In the genomic region with DNA sequence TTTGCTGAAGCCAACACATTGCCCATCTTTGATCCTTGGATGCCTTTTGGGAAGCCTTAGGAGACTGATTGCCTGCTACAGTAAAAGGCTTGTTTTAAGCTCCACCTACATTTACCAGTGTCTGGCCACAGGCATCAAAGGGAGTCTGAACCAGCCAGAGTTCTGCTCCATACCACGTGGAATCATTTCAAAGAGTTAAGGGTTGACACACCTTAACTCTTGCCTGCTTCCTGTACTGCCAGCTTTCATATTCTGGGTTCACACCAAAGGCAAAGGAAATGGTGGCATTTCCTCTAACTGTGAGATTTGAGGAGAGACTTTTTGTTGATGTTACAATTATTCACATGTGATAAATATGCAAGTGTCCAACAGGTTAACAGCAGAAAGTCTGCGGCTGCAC, we compare ENCODE assay signal across 30 mouse cellular contexts.
DNase-seq lines count a peak whose midpoint lies in the region; ATAC-seq and TF ChIP-seq lines count a peak whose summit lies in the region.
"Had no signal": no experiment of that assay in that cellular context is flagged by ENCODE, and none has a peak within 500 bp of the region (broad histone marks: within the 10 kb centered on the region; RNA-seq: fewer than 3 reads in every experiment).

No protein-coding gene starts in this region.

- TF ChIP-seq CTCF in thymus, adult 2 months (IDR thresholded peaks at IDR 0.05; ENCODE audit: borderline replicate concordance, control insufficient read depth, extremely low read depth, insufficient read depth, low read length, poor library complexity) = no peak
- TF ChIP-seq CTCF in layer of hippocampus, adult 2 months (conservative IDR thresholded peaks at IDR 0.05) = no peak

- WGBS in thymus, adult 2 months = 36% methylated on average over 2 of the region's 2 CpGs

- H3K27me3 ChIP-seq in thymus, adult 2 months (ENCODE audit: control insufficient read depth, insufficient read depth, low read length) = no peaks in the 10 kb centered on the region
- H3K27me3 ChIP-seq: CH12.LX; embryonic facial prominence, embryonic 13.5 days; heart, embryonic 15.5 days; hindbrain, embryonic 13.5 days; kidney, embryonic 15.5 days; limb, embryonic 13.5 days; neural tube, embryonic 15.5 days had no signal

- no peak for TF ChIP-seq POLR2A in thymus, adult 2 months (IDR thresholded peaks at IDR 0.05; ENCODE audit: control insufficient read depth, extremely low read depth, insufficient read depth, low read length, poor library complexity)

- 0 out of 2 replicates have a peak, but pooled peaks cover 7% of the 10 kb centered on the region for H3K4me1 ChIP-seq in thymus, adult 2 months (replicated peaks; ENCODE audit: control insufficient read depth, insufficient read depth, low read length)
- H3K4me1 ChIP-seq: embryonic facial prominence, embryonic 13.5 days; heart, embryonic 15.5 days; hindbrain, embryonic 13.5 days; kidney, embryonic 15.5 days; limb, embryonic 13.5 days; neural tube, embryonic 15.5 days had no signal

- H3K36me3 ChIP-seq in thymus, adult 2 months (ENCODE audit: control insufficient read depth, insufficient read depth, low read length) = no peaks in the 10 kb centered on the region
- H3K36me3 ChIP-seq: embryonic facial prominence, embryonic 13.5 days; heart, embryonic 15.5 days; hindbrain, embryonic 13.5 days; kidney, embryonic 15.5 days; limb, embryonic 13.5 days; neural tube, embryonic 15.5 days had no signal

- ATAC-seq in neutrophil, adult 5-6 weeks (ENCODE audit: extremely low read depth, insufficient number of reproducible peaks, low FRiP score, poor library complexity, severe bottlenecking) = peak; percentile 33; the same call in 1 of the 2 replicates
- ATAC-seq: forebrain, postnatal 0 days; lung, postnatal 0 days had no signal

- H3K4me3 ChIP-seq in thymus, adult 2 months (ENCODE audit: control insufficient read depth, insufficient read depth, low read length) = no peak overlapping the region
- H3K4me3 ChIP-seq in layer of hippocampus, adult 2 months = no peak overlapping the region
- H3K4me3 ChIP-seq: embryonic facial prominence, embryonic 13.5 days; heart, embryonic 15.5 days; hindbrain, embryonic 13.5 days; kidney, embryonic 15.5 days; limb, embryonic 13.5 days; neural tube, embryonic 15.5 days had no signal

- peak; percentile 15 for DNase-seq in thymus, adult 2 months
- no peak for DNase-seq in thymus, postnatal 4 days
- DNase-seq in fibroblast of lung, adult 2 months (ENCODE audit: low read depth) = peak; percentile 46
- DNase-seq in kidney, adult 9 months = no peak
- no peak for DNase-seq in layer of hippocampus, adult 2 months (ENCODE audit: low spot score in 2 of 2)
- DNase-seq in layer of hippocampus, adult 18-20 months (ENCODE audit: low spot score in 2 of 2) = no peak
- DNase-seq in urinary bladder, adult 2 months (ENCODE audit: low spot score) = no peak
- DNase-seq: adrenal gland, postnatal 10 days; cerebellum, adult 11 months; cerebellum, adult 9-10 months; cerebellum, postnatal 36 days; embryo, embryonic 11 days; forebrain, postnatal 0 days; gastrocnemius, postnatal 10 days; heart, postnatal 36 days; kidney, adult 11 months; kidney, postnatal 25 days; lung, adult 18-20 months; midbrain, embryonic 14.5 days; right cerebral cortex, postnatal 25 days; spleen, adult 18-20 months had no signal

- H3K27ac ChIP-seq in thymus, adult 2 months (ENCODE audit: control insufficient read depth, insufficient read depth, low read length) = no peak overlapping the region
- H3K27ac ChIP-seq in layer of hippocampus, adult 2 months = no peak overlapping the region
- H3K27ac ChIP-seq: embryonic facial prominence, embryonic 13.5 days; heart, embryonic 15.5 days; hindbrain, embryonic 13.5 days; kidney, embryonic 15.5 days; limb, embryonic 13.5 days; neural tube, embryonic 15.5 days had no signal

Comparison
In these comparisons a context has a peak if more than half of its experiments do, and no peak if none do; other contexts are left out.
1. DNase-seq: peak in thymus, adult 2 months (single experiment) and fibroblast of lung, adult 2 months (single experiment); none in thymus, postnatal 4 days (single experiment), kidney, adult 9 months (single experiment), layer of hippocampus, adult 2 months (0 of 2), layer of hippocampus, adult 18-20 months (0 of 2) and urinary bladder, adult 2 months (single experiment).